Mouse (Mus musculus) liver (tissue): ENCODE results near the gene Gpr152.
"Not testable (repeated sequence)": the region's sequence is repeated elsewhere in the genome, so short reads cannot be mapped to it uniquely, and the experiment has no call there.

Experiments used
- DNase-seq: peaks from one replicate; pipeline ENCODE4 v3.0.0-alpha.2; 2020; ENCODE audit warnings: mixed read lengths

Gpr152 gene

DNA sequence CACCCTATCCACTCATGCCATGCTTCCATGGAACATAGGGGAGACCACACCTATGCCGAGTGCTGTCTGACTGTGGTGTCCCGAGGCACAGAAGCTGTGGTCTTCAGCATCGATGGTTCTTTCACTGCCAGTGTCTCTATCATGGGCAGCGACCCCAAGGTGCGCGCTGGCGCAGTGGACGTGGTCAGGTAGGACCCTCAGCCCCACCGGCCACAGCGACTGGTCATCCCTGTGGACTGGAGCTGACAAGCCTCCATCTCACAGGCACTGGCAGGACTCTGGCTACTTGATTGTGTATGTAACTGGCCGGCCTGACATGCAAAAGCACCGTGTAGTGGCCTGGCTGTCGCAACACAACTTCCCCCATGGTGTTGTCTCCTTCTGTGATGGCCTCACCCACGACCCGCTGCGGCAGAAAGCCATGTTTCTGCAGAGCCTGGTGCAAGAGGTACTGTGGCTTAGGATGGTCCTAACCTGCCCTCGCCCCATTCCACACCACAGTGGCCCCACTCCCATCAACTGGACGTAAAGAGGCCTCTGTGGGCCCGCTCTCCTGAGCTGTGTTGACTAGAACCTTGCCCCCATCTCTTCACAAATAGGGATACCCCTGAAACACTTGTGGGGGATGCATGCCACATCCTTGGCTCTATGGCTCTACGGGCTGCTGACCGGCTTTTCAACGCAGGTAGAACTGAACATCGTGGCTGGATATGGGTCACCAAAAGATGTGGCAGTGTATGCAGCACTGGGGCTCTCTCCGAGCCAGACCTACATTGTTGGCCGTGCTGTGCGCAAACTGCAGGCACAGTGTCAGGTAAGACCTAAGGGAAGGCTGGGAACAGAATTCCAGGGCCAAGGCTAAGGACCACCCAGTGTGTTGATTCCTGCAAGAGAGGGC lies 27.3 kb upstream of the Gpr152 start:
- no peak for DNase-seq

DNA sequence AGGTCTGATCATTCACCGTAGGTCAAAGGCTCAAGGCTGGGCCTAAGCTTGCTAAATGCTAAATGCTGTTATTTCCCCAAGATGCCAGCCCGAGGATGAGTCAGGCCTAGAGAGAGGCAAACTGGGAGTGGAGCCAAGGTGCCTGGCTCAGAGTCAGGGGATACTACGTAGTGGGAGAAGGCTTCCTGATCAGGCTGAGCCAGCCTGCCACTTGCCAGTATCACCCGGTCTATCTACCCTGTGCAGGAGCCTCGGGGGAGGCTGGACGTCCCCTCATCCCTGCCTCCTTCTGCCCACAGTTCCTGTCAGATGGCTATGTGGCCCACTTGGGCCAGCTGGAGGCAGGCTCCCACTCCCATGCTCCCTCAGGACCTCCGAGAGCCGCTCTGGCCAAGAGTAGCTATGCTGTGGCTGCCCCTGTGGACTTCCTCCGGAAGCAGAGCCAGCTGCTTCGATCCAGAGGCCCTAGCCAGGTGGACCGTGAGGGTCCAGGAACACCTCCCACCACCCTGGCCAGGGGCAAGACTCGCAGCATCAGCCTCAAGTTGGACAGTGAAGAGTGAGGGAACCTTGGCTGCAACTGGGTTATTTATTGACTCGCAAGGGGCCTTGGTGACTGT lies 26.3 kb upstream of the Gpr152 start:
- peak; percentile 41 for DNase-seq

DNA sequence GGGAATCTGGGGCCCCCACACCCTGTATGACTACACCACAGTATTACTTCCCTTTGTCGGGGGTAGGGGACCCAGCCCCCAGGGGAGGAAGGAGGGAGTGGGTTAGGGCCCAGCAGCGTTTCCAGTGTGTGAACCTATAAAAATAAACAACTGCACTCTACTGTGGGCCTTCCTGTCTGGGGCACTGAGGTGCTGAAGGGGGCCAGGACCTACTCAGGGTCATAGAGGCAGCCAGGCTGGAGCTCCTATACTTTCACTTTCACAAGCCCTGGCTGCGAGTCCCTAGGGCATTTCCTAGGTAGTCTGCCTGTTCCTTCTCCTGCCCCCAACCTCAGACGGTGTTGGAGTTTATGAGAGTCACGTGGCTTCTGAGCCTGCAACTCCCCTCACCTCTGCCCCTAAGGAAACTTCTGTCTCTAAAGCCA lies 25.8 kb upstream of the Gpr152 start:
- no peak for DNase-seq

DNA sequence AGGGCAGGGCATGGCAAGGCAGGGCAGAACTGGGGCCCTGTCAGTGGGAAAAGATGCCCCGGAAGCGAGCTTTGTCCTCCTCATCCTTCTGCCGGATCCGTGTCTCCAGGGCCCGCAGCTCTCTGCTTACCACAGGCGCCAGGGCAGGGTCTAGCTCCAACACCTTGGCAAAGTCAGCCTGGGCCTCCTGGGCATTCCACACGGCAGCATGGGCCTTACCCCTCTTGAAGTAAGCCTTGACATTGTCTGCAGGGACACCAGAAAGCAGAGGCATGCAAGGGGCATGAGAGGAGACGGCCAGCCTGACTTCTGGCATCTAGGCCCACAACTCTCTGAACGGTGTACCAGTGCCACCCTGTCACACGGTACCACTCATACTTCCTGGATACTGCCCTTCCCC lies 25.0 kb upstream of the Gpr152 start:
- DNase-seq, result no peak

DNA sequence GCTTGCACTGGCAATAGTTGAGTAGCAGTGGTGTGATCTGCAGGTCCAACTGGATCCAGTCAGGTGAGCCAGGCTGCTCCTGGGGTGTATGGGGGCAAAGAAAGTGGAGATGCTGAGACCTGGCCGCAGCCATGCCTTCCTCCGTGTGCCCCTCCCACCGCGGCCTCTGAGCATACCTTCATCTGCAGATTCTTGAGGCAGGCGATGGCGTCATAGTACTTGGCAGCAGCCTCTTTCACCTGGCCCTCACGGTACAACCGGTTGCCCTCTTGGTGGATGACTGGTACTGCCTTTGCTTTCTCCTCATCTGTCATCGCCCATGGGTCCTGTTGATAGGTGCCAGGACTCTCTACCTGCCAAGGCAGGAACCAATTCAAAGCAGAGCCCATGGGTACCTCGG lies 24.4 kb upstream of the Gpr152 start:
- no peak for DNase-seq

DNA sequence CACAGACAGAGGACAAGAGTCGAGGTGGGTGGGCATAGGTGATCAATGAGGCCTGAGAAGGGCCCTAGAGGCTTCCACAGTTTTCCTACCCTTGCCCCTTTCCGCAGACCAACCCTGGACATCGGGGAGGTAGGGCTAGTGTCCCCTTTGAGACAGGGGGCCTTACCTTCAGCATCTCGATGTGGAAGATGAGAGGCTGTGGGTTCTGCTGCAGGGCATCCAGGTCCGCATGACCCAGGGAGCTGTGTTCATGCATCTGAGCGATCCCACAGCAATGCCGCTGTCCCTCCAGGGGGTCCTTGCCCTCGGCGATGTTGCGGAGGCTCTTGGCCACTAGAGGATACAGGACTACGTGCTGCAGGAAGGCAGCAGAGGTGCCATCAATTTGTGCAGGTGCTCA lies 23.8 kb upstream of the Gpr152 start:
- no peak for DNase-seq

DNA sequence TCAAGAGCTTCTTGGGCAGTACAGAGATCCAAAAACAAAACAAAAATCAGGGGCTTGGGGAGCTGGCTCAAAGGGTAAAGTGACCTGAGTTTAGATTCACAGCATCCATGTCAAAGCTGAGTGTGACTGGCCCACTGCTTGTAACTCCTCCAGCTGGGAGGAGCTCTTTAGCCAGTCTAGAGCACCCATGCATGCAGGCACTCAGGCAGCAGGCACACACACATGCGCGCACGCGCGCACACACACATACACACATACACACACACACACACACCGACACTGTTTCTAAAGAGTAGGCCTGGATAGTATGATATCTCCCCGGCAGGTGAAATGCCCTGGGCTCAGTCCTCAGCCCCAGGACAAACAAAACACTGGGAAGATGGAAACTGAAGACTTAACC lies 22.6 kb upstream of the Gpr152 start:
- no peak for DNase-seq

DNA sequence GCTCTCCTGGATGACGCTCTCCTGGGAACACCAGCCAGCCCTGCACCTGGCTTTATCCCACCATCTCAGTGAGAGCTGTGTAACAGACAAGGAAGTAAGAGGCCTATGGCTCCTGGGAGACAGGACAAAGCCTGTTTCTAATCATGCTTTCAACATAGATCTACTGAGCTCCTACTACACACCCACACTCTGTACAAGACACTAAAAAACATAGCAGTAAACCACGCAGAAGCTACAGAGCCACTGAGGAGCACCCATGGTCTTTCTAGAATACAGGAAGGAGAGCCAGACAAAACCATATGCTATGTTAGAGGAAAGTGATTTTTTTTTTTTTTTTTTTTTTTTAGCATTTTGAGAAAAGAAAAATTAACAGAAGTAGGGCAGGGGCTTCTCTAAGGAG lies 21.2 kb upstream of the Gpr152 start:
- DNase-seq, result no peak

DNA sequence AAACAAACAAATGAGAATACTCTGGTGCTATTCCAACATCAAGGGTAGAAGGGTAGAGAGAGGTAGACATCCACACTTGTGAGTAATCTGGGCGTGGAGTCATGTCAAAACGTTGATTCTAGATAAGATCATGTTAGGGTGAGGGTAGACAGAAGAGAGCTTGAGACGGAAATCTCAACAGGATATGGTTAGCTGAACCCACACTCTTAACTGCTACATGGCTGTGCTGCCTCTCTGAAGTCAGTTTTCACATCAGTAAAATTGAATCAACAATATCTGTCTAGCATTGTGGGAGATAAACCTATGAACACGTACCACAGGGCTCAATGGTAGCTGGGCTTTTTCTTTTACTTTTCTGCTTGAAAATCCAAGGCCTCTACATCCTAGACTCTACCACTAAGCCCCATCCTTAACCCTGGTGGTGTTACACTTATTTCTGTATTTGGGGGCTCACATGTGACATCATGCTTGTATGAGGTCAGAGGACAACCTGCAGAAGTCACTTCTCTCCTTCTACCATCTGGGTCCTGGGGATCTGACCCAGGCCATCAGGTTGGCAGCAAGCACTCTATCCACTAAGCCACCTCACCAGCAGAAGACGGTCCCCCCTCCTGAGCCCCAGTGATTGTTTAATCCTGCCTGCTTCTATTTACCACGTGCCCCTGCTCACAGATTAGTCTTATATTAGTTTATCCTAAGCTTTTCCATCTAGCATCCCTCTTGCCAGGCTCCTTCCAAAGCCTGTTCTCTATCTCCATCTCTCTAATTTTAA lies 19.7 kb upstream of the Gpr152 start:
- DNase-seq, result no peak

DNA sequence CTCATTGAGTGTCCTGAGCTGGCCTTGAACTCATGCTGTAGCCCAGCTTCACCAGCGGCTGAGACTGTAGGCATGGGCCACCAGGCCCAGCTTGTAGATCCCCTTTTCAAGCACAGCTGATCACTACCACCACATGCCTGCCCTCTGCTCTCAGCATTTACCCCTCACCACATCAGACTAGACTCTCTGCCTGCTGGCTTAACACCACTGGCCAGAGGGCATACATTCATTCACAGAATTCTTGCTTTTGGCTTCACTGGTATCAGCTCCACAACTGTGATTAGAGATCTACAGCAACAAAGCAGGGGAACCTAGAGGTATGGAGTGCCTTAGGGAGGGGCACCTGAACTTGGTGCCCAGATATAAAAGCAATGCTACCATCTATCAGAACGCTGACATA lies 19.1 kb upstream of the Gpr152 start:
- no peak for DNase-seq

DNA sequence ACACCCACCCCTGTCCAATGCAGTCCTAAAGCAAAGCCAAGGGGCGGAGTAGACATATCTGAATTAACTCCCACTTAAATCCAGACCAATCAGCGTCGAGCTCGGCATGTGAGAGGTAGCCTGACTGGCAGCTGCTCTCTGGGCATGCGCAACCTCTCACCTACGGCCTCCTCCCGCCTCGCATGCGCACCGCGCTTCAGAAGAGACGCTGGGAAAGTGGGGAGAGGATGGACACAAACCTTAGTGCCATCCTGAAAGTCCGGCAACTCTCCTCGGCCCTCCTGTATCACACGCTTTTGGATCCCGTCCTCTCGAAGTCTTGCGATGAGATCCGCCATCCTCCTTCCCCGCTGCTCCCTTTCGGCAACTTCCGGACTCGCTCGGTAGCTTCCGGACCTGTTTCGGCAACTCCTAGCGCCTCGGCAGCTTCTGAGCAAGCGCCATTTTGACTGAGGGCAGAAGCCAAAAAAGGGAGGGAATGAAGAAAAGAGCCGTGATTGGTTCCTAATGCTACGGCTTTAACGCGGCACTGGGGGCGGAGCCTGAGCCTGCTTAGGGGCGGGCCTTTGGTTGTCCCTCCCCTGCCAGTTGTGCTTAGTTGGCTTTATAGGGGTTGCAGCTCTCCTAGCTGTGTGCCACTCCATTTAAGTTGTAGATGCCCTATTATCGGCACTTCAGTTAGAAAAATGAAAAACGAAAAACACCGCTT lies 18.3 kb upstream of the Gpr152 start:
- peak; percentile 98 for DNase-seq

DNA sequence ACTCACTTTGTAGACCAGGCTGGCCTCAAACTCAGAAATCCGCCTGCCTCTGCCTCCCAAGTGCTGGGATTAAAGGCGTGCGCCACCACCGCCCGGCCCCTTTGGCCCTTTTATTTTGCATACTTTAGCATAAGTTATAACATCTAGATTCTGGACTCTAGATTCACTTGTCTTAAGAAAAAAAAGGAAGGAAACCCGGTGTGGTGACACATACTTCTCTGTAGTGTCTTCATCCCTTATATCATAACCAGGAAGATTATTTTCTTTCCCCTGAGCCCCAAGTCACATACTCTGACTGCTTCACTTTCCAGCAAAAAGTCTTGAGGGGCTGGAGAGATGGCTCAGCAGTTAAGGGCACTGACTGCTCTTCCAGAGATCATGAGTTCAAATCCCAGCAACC lies 17.7 kb upstream of the Gpr152 start:
- not testable (repeated sequence) for DNase-seq

DNA sequence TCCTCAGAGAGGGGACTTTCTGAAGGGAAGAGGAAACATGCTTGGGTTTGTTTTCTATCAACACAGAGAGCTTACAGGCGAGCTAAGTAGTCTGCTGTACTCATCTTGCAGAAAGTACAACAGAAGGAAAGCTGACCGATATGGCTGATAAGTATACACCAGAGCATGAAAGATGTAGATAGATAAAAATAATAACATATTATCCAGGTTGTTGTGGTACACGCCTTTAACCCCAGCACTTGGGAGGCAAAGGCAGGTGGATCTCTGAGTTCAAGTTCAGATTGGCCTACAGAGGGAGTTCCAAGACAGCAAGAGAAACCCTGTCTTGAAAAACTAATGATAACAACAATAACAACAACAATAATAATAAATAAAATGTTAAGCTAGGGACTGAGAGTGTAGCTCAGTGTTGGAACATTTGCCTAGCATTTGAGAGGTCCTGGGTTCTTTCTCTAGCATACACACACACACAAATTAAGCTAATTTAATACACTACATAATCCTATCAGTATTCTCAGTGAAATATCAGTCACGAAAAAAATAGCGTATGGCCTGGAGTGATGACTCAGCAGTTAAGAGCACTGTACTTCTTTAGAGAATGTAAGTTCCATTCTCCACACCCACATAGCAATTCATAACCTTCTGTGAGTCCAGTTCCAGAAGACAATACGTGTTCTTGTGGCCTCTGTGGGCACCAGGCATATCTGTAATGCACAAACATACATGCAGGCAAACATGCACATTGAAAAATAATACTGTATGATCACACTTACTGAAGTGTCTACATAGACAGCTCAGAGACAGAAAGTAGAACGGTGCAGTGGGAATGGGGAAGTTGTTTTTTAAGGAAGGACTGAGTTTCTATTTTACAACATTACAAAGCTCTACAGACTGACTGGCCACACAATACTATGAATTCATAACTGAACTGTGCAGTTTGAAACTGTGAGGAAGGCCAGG lies 16.9 kb upstream of the Gpr152 start:
- DNase-seq, result no peak

DNA sequence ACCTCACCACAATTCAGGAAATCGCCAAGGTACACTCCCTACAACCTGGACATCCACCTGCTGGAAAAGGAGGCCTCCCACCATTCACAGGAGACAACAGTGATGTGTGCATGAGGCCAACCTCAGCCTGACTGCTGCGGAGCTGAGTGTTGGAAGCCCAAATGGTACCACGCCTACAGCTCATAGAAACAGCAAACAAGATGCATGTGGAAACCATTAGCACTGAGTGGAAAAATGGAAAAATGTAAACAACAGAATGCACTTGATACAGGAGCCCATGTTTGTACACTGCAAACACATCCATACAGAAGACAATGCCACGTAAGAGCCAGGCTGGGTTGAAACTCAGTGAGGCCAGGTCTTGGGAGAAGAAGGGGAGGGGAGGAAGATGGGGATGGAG lies 15.2 kb upstream of the Gpr152 start:
- DNase-seq, result no peak

DNA sequence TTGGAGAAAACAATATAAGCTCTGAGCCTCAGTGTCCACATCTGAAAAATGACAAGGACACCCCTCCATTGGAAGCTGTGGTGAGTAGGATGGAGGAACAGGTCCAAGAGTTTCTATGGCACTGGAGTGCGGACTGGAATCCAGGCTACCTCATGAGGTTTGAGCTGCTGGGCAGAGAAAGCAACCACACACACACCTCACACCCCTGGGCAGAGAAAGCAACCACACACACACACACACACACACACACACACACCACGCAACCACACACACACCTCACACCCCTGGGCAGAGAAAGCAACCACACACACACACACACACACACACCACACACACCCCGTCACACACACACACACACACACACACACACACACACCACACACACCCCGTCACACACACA lies 14.3 kb upstream of the Gpr152 start:
- DNase-seq, result not testable (repeated sequence)

DNA sequence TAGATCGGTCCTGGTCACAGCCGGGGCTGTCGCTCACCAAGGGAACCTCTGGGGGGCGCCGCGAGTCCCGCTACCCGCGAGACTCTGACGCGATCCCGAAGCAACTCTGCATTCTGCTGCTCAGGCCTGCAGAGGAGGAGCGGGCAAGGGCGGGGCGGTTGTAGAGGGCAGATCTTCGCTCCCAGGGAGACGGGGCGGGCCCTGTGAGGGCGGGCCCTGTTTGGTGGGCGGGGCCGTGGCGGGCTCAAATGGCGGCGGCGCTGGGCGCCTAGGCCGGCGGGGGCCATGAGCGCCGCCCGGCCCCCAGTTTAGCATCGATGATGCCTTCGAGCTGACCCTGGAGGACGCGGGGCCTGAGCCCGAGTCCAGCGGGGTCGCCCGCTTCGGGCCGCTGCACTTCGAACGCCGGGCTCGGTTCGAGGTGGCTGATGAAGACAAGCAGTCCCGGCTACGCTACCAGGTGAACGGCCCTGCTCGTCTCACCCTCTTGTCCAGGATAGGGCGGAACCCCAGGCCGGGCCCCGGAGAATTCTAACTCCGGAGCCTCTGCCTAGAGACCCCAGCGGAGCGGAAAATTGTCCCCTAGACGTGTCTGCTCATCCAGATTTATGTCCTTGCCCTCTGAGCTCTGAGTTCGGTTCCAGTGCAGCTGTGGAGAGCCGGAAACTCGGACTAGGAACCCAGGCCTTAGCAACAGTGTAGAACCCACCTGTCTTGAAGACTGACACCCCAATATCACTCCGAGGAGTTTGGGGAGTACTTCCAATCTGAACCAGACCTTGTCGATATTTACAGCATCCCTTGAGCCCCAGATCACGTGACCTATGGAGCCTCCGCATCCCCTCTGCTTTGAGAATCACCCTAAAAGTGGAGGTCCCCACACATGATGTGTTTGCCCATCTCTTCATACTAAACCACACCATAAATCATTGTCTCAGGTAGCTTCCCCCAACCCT lies 13.6 kb upstream of the Gpr152 start, which contains the start of gene Aip:
Gene Aip (minus strand): TSS at position 118 of the 956 bp plus-strand sequence.
- DNase-seq, result peak; percentile 100

DNA sequence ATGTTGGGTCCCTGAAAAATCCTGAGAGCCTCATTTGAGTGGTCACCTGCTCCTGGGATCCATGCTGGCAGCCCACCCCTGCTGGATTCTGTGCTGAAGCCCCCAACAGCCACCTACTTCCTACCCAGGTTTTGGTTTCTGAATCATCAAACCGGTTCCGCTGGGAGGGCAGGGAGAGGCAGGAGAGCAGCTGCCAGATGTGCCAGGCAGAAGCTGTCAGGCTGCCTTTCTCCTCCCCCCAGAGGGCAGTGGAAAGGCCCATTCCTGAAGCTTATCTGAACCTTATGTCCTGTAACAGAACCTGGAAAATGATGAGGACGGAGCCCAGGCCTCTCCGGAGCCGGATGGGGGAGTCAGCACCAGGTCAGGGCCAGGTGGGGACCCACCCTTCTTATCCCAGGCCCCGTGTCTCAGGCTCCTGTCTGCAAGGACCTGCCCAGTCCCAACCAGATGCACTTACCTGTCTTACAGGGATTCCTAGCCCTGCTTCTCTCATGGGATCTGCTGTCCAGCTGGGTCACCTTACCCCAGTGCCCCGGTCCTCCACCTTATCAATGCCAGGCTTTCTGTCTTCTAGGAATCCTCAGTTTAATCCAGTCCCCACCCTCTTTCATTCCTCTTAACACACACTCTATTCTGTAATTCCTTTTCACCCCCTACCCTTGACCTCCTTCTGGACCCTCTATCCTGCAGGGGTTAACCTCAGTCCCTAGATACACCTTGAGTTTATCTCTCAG lies 12.7 kb upstream of the Gpr152 start:
- peak; percentile 46 for DNase-seq

DNA sequence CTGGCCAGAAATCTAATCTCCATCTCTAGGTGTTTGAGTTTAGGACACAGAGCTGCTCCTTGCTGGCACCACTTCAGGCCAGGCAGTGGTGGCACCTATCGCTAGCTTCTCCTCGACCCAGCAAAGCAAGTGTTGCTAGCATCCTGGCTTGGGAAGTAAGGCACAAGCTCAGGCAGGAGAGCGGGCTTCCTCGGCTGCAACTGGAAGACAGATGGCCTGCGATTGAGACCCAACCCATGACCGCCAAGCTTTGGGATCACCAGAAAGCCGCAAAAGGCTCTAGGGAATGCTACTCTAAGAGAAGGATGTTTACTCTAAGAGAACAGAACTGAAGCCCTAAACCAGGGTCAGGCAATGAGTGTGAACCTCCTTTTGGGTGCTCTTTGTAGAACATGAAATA lies 10.1 kb upstream of the Gpr152 start:
- no peak for DNase-seq

DNA sequence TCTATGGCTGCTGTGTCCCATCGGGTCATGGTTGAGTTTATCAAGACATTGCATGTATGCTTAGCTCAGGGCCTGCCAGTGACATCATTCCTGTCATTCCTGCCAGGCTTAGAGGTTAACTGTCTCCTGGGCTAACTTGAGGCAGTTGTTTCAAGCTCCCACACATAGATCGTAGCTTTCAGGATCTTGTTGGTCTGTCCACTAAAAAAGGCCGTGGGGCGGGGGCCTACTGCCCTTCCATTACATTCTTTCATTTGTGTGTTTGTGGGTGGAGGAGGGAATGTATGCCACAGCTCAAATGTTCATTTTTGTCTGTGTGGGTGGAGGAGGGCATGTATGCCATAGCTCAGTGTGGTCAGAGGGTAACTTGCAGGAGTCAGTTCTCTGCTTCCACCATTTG lies 9.5 kb upstream of the Gpr152 start:
- no peak for DNase-seq

DNA sequence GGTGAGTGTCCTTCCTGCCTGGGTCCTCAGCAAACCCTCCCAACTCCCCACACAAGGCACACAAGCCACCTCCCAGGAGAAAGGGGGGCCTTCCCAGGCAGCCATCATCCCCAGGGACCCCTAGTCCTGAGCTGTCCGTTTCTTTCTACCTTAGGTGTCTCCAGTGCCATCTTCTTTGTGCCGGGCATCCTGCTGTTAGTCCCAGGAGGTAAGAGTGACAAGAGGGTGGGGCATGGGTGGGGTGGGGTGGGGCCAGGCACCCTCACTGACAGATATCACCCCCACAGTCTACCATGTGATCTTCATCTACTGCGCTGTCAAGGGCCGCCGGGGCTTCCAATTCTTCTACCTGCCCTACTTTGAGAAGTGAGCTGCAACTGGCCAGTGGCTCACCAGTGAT lies 8.5 kb upstream of the Gpr152 start:
- peak; percentile 83 for DNase-seq
